Mouse (Mus musculus) neutrophil, adult 5-6 weeks (primary cell): Measurements from ENCODE around the gene Mkrn3. TPM values are rescaled to one million over a fixed set of nuclear protein-coding genes. Genes with fewer than 3 reads are reported as not detected.

Experiments
- ATAC-seq: fragments of 151-379, 151-347 bp; 2 replicates; pipeline ENCODE4 v1.8.0; 2017; ENCODE audit warnings: mild to moderate bottlenecking, moderate TSS enrichment; ENCODE audit not compliant: insufficient number of reproducible peaks, poor library complexity, low FRiP score, severe bottlenecking; ENCODE audit errors: extremely low read depth
- total RNA-seq: library from RNA; stranded (forward); fragments of 200-1000 nt; gene quantifications from 2 replicates; pipeline ENCODE4 v1.2.3, GENCODE M21; 2017

Mkrn3 gene
- total RNA-seq, 1 experiment from 2014 or later = not detected

DNA sequence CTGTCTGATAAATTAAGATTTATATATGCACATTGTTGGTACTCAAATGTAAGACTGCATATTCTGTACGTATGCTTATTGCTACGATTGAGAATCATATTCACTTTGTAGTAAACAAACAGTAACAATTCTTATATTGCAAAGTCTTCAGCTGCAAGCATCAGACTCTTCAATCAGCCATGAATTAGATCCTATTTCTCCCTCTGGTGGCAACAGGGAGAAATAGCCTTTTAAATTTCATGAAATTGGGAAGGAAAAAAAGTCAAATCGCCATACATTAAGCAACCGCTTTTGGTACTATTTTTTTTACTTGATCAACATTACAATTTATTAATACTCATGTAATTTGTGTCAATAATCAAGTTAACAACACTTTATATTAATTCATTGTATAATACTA is 31.6 kb downstream of the Mkrn3 start:
- ATAC-seq = no peak

DNA sequence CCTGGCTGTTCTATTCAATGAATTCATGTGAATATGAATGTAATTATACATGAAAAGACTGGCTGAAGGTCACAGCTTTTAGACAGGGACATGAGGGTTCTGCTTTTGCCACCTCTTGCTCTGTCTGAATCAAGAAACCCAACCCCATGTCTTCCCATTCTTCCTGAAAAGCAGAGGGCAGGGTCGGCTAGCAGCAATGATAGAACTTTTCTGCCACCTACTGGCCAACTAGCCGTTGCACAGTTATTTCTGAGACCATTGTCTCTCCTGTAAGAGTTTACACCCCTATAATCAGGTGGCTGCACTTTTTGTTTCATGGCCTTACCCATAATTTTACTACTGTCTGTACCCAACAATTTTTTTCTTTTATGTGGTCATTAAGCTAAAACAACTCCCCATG is 37.5 kb downstream of the Mkrn3 start:
- ATAC-seq = no peak

DNA sequence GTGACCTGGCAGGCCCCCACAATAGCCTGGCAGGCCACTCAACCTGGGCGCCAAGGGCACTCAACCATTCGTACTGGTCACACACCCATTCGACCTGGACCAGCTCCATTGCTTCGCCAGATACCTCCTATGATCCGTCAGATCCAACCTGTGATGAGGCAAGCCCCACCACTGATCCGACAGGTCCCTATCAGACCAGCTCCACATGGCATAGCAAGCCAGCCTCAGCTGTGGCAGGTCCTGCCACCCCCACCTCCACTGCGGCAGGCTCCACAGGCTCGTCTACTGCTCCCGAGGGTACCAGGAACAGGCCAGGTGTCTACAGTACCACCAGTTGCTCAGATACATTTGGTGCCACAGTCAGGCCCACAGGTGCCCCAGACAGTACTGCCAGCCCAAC is 41.4 kb downstream of the Mkrn3 start:
- no peak for ATAC-seq

DNA sequence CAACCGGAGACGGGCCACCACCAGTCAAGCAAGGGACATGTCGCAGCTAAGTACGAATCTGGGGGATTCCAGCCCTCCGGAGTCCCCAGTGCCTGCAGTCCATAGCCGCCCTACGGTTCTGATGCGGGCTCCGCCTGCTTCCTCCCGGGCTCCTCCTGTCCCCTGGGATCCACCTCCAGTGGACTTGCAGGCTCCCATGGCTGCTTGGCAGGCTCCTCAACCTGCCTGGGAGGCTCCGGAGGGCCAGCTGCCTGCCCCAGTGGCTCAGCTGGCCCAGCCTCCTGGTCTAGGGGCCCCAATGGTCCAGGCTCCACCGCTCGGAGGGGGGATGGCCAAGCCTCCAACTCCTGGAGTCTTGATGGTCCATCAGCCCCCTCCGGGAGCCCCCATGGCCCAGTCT is 42.6 kb downstream of the Mkrn3 start:
- ATAC-seq = no peak

DNA sequence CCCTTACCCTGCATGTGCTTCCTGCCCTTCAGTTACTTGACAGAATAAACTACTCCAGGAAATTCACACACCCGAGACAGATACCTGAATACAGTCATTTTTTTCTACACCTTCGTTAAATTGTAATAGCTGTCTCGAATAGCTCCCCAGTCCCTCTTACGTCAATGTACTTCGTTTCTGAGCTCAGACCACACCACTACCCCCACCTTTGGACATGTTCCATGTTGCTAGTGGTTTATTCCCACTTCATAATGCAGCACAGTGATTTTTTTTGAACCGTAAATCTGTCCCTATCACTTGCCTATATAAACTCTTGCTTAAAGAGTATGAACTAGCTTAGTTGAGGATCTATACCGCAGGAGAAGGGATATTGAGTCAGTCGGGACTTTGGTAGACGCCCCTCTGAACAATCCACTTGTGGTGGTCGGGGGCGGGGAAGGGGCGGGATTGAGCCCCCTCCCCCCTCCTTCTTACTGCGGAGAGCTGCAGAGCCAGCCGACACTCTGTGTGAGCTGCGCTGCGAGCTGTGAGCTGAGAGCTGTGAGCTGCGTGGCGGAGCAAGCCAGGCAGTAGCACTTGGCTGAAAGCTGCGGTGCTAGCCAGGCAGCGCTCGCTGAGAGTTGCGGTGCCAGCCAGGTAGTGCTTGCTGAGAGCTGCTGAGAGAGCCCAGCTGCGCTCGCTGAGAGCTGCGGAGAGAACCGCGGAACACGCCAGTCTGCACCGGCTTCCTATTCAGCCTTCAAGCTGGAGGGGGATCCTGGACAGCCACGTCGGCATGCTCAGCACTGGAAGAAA is 43.2 kb downstream of the Mkrn3 start, which contains the start of gene Magel2:
TSS of gene Magel2 (plus strand) at position 501 of the 795 bp plus-strand sequence.
- ATAC-seq = no peak

DNA sequence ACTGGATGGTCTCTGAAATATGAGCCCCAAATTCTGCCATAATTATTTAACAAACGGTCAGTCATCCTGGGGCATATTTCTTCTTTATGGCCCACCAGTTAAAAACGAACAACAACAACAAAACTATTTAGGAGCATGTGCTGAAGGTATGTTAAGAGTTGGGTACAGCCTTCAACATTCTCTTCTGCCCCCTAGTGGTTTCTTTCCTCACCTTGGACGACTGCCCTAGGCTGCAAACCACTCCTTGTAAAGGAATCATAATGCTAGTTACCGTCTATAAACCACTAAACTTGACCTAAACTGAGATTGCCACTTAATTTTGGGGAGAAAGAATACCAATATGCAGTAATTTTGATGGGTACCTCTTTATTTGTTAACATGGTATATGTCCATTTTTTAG is 44.3 kb downstream of the Mkrn3 start:
- no peak for ATAC-seq

Other genes starting within 250 kb of the Mkrn3 start
- not detected in 2 replicates for gene Ndn, start 73.6 kb downstream of the Mkrn3 start, total RNA-seq
- gene Magel2, start 43.1 kb downstream of the Mkrn3 start, total RNA-seq = not detected in 2 replicates
- not detected in 2 replicates for gene Peg12, start 44.4 kb upstream of the Mkrn3 start, total RNA-seq